Mouse (Mus musculus): ENCODE measurements at regions not wholly inside any gene's neighbourhood (a gene's known extent, or its start where the extent isn't known, plus 50 kb on each side); places are given as distances from the start of the nearest gene placed in this dataset.

- H3K4me3 ChIP-seq: no peak overlapping the region
- H3K9ac ChIP-seq: no peak overlapping the region
- H3K9me3 ChIP-seq: no peaks in the 10 kb centered on the region
- peak; percentile 60 for ATAC-seq (replicated peaks)
- peak overlapping the region; percentile 57; the same call in 1 of the 2 replicates for H3K27ac ChIP-seq
- H3K4me1 ChIP-seq: peaks cover 25% of the 10 kb centered on the region
- 4% methylated on average over 2 of the region's 2 CpGs for WGBS
- no peak overlapping the region for H3K4me2 ChIP-seq
- no peaks in the 10 kb centered on the region for H3K27me3 ChIP-seq (replicated peaks)
- no peaks in the 10 kb centered on the region for H3K36me3 ChIP-seq (replicated peaks)
These were observed 69.5 kb downstream of the Ephb3 start for GRCm38 (mm10) chr16:21274012-21274528.

GRCm38 (mm10) chr16:21277789-21278342 is 73.3 kb downstream of the Ephb3 start:
- ATAC-seq (replicated peaks): no peak
- Histone ChIP-seq H3K36me3 (replicated peaks) (no peaks in the 10 kb centered on the region), H3K9me3 (no peaks in the 10 kb centered on the region), H3K4me2 (no peak overlapping the region), H3K4me1 (peaks cover 16% of the 10 kb centered on the region), H3K4me3 (no peak overlapping the region), H3K27ac (no peak overlapping the region), H3K9ac (no peak overlapping the region), H3K27me3 (replicated peaks) (no peaks in the 10 kb centered on the region)
- 74% methylated on average over 11 of the region's 11 CpGs for WGBS

DNA sequence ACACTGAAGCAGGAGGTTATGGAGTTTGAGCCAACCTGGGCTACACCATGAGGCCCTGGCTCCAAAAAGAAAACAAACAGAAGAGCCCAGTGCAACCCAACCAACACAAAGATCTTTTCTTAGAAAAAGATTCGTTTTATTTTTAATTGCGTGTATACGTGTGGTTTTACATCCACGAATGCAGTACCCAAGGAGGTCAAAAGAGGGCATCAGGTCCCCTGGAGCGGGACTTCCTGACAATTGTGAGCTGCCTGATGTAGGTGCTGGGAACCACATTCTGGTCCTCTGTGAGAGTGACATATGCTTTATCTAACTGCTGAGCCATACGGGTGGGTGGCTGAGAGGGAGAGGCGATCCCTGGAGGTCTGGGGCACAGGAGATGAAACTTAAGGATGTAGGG is 73.8 kb downstream of the Ephb3 start:
- Histone ChIP-seq H3K4me2 (no peak overlapping the region), H3K36me3 (replicated peaks) (no peaks in the 10 kb centered on the region), H3K9me3 (no peaks in the 10 kb centered on the region), H3K27ac (no peak overlapping the region), H3K4me3 (no peak overlapping the region), H3K9ac (no peak overlapping the region), H3K4me1 (peaks cover 16% of the 10 kb centered on the region), H3K27me3 (replicated peaks) (0 out of 2 replicates have a peak, but pooled peaks cover 2% of the 10 kb centered on the region)
- no peak for ATAC-seq (replicated peaks)
- WGBS: 98% methylated on average over 7 of the region's 7 CpGs

- no peak for ATAC-seq (replicated peaks)
- WGBS: 87% methylated on average over 4 of the region's 4 CpGs
- Histone ChIP-seq H3K27me3 (replicated peaks) (0 out of 2 replicates have a peak, but pooled peaks cover 2% of the 10 kb centered on the region), H3K27ac (no peak overlapping the region), H3K36me3 (replicated peaks) (no peaks in the 10 kb centered on the region), H3K4me2 (no peak overlapping the region), H3K4me1 (peaks cover 4% of the 10 kb centered on the region; the same call in 1 of the 2 replicates), H3K9me3 (no peaks in the 10 kb centered on the region), H3K4me3 (no peak overlapping the region), H3K9ac (no peak overlapping the region)
These were observed 75.7 kb downstream of the Ephb3 start for GRCm38 (mm10) chr16:21280200-21280627.

DNA sequence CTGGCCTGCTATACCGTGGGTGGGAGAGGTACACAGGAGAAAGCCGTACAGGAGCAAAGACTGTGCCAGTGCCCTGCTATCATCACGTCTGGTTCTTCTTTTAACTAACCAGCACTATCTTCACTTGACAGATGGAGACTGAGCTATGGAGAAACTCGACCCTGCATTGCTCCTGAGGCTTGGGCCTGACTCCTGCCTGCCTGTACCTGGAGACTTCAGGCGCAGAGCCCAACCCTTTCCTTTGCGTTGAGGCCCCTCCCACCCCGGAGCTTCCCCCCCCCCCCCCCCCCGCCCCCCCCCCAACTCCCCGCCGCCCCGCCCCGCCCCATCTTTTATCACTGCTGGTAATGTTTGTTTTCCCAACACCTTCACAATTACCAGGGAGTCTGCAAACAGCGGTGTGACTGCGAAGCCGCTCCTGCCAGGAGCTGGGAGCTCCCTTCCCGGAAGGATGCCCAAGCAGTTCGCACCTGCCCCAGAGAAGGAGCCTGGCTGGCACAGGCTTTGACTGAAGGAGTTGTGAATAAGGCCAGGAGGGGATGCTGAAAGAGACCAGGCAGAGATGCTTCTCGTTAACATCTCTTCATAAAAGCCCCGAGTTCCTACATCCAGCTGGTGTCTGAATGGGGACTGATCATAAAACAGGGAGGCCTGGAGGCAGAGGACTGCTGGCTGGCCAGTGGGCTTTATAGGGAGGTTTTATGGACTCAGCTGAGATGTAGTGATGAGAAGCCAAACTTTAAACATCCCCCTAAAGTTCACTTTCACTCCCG is 77.6 kb downstream of the Ephb3 start:
- H3K4me2 ChIP-seq: no peak overlapping the region
- 0 out of 2 replicates have a peak, but pooled peaks cover 2% of the 10 kb centered on the region for H3K27me3 ChIP-seq (replicated peaks)
- no peak overlapping the region for H3K4me3 ChIP-seq
- peaks cover 4% of the 10 kb centered on the region; the same call in 1 of the 2 replicates for H3K4me1 ChIP-seq
- H3K36me3 ChIP-seq (replicated peaks): no peaks in the 10 kb centered on the region
- H3K27ac ChIP-seq: no peak overlapping the region
- ATAC-seq (replicated peaks): no peak
- no peaks in the 10 kb centered on the region for H3K9me3 ChIP-seq
- WGBS: 16% methylated on average over 16 of the region's 20 CpGs
- H3K9ac ChIP-seq: no peak overlapping the region

DNA sequence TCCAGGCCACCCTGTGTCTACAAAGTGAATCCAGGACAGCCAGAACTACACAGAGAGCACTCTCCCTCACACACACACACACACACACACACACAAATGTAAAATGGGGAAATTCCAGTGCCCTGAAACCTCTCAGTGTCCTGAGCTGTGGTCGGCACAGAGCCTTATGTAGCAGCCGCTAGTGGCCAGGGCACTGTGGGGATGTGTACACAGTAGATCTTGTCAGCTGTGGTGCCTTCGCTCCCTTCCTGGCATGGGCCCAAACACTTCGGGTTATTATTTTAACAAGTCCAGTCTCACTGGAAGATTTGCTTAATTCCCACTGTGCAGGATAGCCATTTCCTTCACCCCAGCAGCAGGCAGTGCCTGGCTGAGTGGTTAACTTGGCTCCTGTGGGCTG is 81.5 kb downstream of the Ephb3 start:
- no peak for ATAC-seq (replicated peaks)
- WGBS: 60% methylated on average over 4 of the region's 4 CpGs

DNA sequence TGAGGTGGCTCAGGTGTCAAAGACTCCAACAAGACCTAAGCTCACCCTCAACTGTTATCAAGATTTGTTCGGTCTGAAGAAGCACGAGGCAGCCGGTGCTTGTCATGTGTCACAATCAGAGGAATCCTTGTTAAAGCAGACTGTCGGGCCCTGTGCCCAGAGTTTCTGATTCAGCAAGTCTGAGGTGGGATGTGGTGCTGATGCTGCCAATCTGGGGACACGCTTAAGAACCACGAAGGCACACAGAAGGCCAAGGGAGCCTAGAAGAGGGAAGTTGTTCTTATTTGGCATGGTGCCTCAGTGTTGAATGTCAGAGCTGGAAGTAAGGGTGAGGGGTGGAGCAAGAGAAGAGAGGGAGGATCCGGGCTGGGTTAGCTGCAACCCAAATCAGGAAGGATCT is 85.0 kb downstream of the Ephb3 start:
- 86% methylated on average over 7 of the region's 7 CpGs for WGBS
- peaks cover 4% of the 10 kb centered on the region; the same call in 1 of the 2 replicates for H3K4me1 ChIP-seq
- no peak for ATAC-seq (replicated peaks)

More for the DNA sequence above, 81.5 kb downstream of the Ephb3 start:
- H3K4me3 ChIP-seq: no peak overlapping the region
- no peak overlapping the region for H3K9ac ChIP-seq
- H3K9me3 ChIP-seq: 0 out of 2 replicates have a peak, but pooled peaks cover 3% of the 10 kb centered on the region
- no peak overlapping the region for H3K4me2 ChIP-seq
- no peak overlapping the region for H3K27ac ChIP-seq
- 0 out of 2 replicates have a peak, but pooled peaks cover 2% of the 10 kb centered on the region for H3K27me3 ChIP-seq (replicated peaks)
- no peaks in the 10 kb centered on the region for H3K36me3 ChIP-seq (replicated peaks)
- H3K4me1 ChIP-seq: peaks cover 4% of the 10 kb centered on the region; the same call in 1 of the 2 replicates

DNA sequence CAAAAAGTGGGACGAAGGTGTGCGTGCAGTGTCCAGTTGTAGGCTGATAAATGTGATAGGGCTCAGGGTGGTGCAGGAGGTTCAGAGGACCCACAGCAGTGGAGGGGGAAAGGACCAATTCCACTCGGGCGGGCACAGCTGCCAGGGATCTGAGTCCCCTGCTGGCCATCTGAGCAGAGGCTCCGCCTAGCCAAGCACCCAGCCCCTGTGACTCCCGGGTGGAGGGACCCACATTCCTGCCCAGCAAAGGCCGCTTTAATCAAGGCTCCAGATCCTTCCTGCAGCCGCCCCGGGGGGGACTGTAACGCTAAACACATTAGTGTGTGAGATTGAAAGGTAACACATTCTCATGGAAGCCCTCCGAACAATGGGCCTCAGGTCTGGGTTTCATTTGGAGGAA is 88.5 kb downstream of the Ephb3 start:
- Histone ChIP-seq H3K4me1 (peaks cover 17% of the 10 kb centered on the region; the same call in 1 of the 2 replicates), H3K4me3 (no peak overlapping the region), H3K9ac (no peak overlapping the region), H3K27me3 (replicated peaks) (no peaks in the 10 kb centered on the region), H3K36me3 (replicated peaks) (no peaks in the 10 kb centered on the region), H3K9me3 (0 out of 2 replicates have a peak, but pooled peaks cover 3% of the 10 kb centered on the region), H3K27ac (no peak overlapping the region), H3K4me2 (no peak overlapping the region)
- WGBS: 36% methylated on average over 11 of the region's 11 CpGs
- ATAC-seq (replicated peaks): no peak

More for the DNA sequence above, 85.0 kb downstream of the Ephb3 start:
- H3K4me3 ChIP-seq: no peak overlapping the region
- H3K27me3 ChIP-seq (replicated peaks): no peaks in the 10 kb centered on the region
- H3K4me2 ChIP-seq: no peak overlapping the region
- H3K9me3 ChIP-seq: 0 out of 2 replicates have a peak, but pooled peaks cover 3% of the 10 kb centered on the region
- H3K9ac ChIP-seq: no peak overlapping the region
- H3K36me3 ChIP-seq (replicated peaks): no peaks in the 10 kb centered on the region
- no peak overlapping the region for H3K27ac ChIP-seq

DNA sequence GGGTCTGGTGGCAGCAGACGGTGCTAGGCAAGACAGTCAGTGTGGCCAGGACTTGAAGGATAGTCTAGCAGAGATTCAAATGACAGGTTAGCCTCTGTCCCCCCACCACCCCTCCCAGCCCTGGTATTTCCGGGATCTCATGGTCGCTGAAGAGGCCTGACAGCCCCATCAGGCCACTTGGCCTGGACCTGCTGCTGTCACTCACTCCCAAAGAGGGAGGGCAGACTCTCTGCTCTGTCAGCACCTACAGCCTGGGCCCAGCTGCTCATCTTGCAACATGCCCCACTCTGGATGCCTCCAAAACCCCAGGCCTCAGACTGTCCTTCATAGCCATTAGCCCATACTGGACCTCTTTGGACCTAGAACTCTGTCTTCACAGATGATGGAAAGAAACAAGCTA is 89.0 kb downstream of the Ephb3 start:
- Histone ChIP-seq H3K27me3 (replicated peaks) (no peaks in the 10 kb centered on the region), H3K4me3 (no peak overlapping the region), H3K9me3 (0 out of 2 replicates have a peak, but pooled peaks cover 3% of the 10 kb centered on the region), H3K9ac (no peak overlapping the region), H3K27ac (no peak overlapping the region), H3K4me1 (peaks cover 17% of the 10 kb centered on the region; the same call in 1 of the 2 replicates), H3K36me3 (replicated peaks) (no peaks in the 10 kb centered on the region), H3K4me2 (no peak overlapping the region)
- WGBS: 38% methylated on average over 3 of the region's 3 CpGs
- ATAC-seq (replicated peaks): no peak

- ATAC-seq (replicated peaks): 0 out of 2 replicates have a peak, but pooled peaks have one; percentile 41
- WGBS: 36% methylated on average over 9 of the region's 9 CpGs
- Histone ChIP-seq H3K4me1 (peaks cover 17% of the 10 kb centered on the region; the same call in 1 of the 2 replicates), H3K9ac (no peak overlapping the region), H3K4me2 (no peak overlapping the region), H3K36me3 (replicated peaks) (no peaks in the 10 kb centered on the region), H3K27me3 (replicated peaks) (no peaks in the 10 kb centered on the region), H3K4me3 (no peak overlapping the region), H3K27ac (no peak overlapping the region), H3K9me3 (no peaks in the 10 kb centered on the region)
These were observed 90.3 kb downstream of the Ephb3 start for GRCm38 (mm10) chr16:21294677-21295411.

DNA sequence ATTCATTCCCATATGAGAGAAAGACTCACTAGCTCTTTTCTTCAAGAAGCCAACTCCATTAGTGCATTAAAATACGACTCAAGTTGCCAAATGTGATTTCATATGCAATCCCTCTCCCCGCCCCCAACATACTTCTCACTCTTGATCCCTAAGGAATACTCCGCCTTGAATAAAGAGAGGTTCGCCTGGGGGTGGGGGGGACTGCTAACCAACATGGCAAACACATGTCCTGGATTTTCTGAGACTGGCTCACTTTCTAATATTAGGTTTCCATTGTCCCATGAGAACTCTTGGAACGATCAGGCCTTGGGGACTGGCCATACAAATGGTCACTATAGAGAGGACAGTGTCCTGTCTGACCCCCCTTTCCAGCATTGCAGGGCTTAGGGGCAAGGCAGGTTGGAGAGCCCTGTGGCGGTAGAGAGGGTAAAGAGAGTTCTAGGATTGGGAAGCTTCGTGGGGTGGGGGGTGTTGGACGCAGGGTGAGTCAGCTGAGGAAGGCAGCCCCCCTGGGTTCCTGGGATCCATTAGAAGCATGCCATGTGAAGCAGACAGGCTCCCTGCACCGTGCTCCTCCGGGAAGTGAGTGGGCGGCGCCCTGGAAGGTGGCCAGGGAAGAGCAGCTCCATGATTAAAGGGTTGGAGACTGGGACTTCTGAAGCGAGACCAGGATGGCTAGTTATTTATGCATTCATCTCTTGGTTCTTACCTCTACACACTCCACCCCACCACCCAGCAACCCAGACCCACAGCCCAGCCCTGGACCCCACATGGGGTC is 91.6 kb downstream of the Ephb3 start:
- ATAC-seq (replicated peaks): no peak
- Histone ChIP-seq H3K4me2 (no peak overlapping the region), H3K27me3 (replicated peaks) (no peaks in the 10 kb centered on the region), H3K4me3 (no peak overlapping the region), H3K27ac (no peak overlapping the region), H3K36me3 (replicated peaks) (no peaks in the 10 kb centered on the region), H3K9ac (no peak overlapping the region), H3K9me3 (no peaks in the 10 kb centered on the region), H3K4me1 (peaks cover 17% of the 10 kb centered on the region; the same call in 1 of the 2 replicates)
- 66% methylated on average over 13 of the region's 13 CpGs for WGBS

All from midbrain, embryonic 15.5 days (tissue).